Mouse (Mus musculus): ENCODE data around the gene Vgll4. TPM values are rescaled to one million over a fixed set of nuclear protein-coding genes. Genes with fewer than 3 reads are reported as not detected.

Gene Vgll4
- total and polyA plus RNA-seq, 3 experiments: 22.3 to 24.7 (median 23.5) TPM

DNA sequence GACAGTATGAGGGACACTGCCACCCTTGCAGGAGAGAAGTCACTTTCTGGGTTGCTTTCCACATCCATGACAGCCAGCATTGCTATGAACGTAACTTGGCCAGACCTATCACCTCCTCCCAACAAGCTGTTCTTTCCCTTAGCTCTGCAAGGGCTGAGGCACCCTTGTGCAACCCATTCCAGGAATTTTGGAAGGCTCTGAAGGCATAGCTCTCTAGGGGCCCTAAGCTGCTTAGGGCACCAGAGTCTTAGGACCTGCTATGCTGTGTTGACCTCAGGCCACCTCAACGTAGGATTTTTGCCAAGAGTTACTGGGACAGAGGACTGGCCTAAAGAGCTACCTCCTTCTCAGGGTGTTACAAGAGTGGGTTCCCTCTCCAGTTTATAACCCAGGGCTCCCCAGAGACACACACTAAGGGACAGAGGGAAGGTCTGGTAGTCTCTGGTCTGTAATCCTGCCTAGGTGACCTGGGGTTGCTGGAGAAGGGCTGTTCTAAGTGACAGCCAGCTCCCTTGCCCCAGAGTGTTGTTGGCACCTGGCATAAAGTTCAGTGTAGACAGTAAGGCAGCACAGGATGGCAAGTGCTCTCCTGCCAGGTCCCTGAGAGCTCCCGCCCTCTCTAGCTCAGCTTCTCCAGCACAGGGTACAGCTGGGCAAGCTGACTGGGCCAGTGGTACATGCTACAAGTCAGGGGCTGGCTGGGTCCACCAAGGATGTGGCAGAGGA is 111.6 kb downstream of the Vgll4 start:
- no peaks in the 10 kb centered on the region for H3K36me3 ChIP-seq (ENCODE audit: control insufficient read depth, insufficient read depth, low read length)
- intact Hi-C loops (cut with DNase I): no loop called here
- H3K9ac ChIP-seq (ENCODE audit: low read depth, low read length): no peak overlapping the region
- 44% methylated on average over 3 of the region's 3 CpGs for WGBS
- peak overlapping the region; percentile 1; the same call in 1 of the 2 replicates for H3K27ac ChIP-seq
- no peak for TF ChIP-seq EP300 (IDR thresholded peaks at IDR 0.05; ENCODE audit: insufficient read depth, low read depth, low read length)
- TF ChIP-seq CTCF (IDR thresholded peaks at IDR 0.05): no peak
- TF ChIP-seq POLR2A (IDR thresholded peaks at IDR 0.05; ENCODE audit: insufficient read depth, low read depth, low read length): no peak
- H3K27me3 ChIP-seq (ENCODE audit: control insufficient read depth, insufficient read depth, low read length): no peaks in the 10 kb centered on the region
- no peak overlapping the region for H3K4me3 ChIP-seq
- no peaks in the 10 kb centered on the region for H3K79me2 ChIP-seq (replicated peaks; ENCODE audit: control insufficient read depth, insufficient read depth, low read length)
- DNase-seq: peak in 1 of 2 experiments; percentile 42
- H3K4me1 ChIP-seq (ENCODE audit: control insufficient read depth, insufficient read depth, low read length): peaks cover 18% of the 10 kb centered on the region

- Histone ChIP-seq H3K4me3 (no peak overlapping the region), H3K9ac (ENCODE audit: low read depth, low read length) (no peak overlapping the region), H3K27me3 (ENCODE audit: control insufficient read depth, insufficient read depth, low read length) (no peaks in the 10 kb centered on the region), H3K36me3 (ENCODE audit: control insufficient read depth, insufficient read depth, low read length) (no peaks in the 10 kb centered on the region), H3K4me1 (ENCODE audit: control insufficient read depth, insufficient read depth, low read length) (peaks cover 18% of the 10 kb centered on the region), H3K79me2 (replicated peaks; ENCODE audit: control insufficient read depth, insufficient read depth, low read length) (no peaks in the 10 kb centered on the region), H3K27ac (no peak overlapping the region)
- intact Hi-C loops (cut with DNase I): no loop called here
- 83% methylated on average over 4 of the region's 4 CpGs for WGBS
- TF ChIP-seq POLR2A (IDR thresholded peaks at IDR 0.05; ENCODE audit: insufficient read depth, low read depth, low read length) (no peak), EP300 (IDR thresholded peaks at IDR 0.05; ENCODE audit: insufficient read depth, low read depth, low read length) (no peak)
- no peak for DNase-seq
Observed at GRCm38 (mm10) chr6:114856501-114856900, 113.3 kb downstream of the Vgll4 start.

DNA sequence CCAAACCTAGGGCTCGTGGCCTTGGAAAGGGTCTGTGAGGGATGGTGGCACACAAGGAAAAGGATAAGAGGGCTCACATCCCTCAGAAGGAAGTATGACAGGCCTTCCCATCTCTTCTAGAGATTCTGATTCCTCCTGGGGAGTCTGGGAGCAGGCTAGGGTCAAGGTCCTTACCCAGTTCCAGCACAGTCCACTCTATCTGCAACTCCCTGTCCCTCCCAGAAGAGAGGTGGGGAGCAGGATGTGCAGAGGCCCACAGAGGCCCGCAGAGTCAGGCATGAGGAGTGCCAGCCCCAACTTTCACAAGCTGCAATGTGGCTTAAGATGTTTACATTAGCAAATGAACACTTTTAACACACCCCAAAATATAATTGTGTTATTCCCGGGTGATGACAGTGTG is 114.2 kb downstream of the Vgll4 start:
- intact Hi-C loops (cut with DNase I): no loop called here
- Histone ChIP-seq H3K79me2 (replicated peaks; ENCODE audit: control insufficient read depth, insufficient read depth, low read length) (no peaks in the 10 kb centered on the region), H3K4me1 (ENCODE audit: control insufficient read depth, insufficient read depth, low read length) (peaks cover 15% of the 10 kb centered on the region), H3K4me3 (no peak overlapping the region), H3K36me3 (ENCODE audit: control insufficient read depth, insufficient read depth, low read length) (no peaks in the 10 kb centered on the region), H3K9ac (ENCODE audit: low read depth, low read length) (no peak overlapping the region), H3K27ac (no peak overlapping the region), H3K27me3 (ENCODE audit: control insufficient read depth, insufficient read depth, low read length) (no peaks in the 10 kb centered on the region)
- TF ChIP-seq CTCF (IDR thresholded peaks at IDR 0.05) (no peak), EP300 (IDR thresholded peaks at IDR 0.05; ENCODE audit: insufficient read depth, low read depth, low read length) (no peak), POLR2A (IDR thresholded peaks at IDR 0.05; ENCODE audit: insufficient read depth, low read depth, low read length) (no peak)
- 56% methylated on average over 3 of the region's 3 CpGs for WGBS
- no peak for DNase-seq

- intact Hi-C loops (cut with DNase I): no loop called here
- H3K9ac ChIP-seq (ENCODE audit: low read depth, low read length): no peak overlapping the region
- H3K4me3 ChIP-seq: no peak overlapping the region
- TF ChIP-seq EP300 (IDR thresholded peaks at IDR 0.05; ENCODE audit: insufficient read depth, low read depth, low read length): no peak
- no peak for TF ChIP-seq CTCF (IDR thresholded peaks at IDR 0.05)
- TF ChIP-seq POLR2A (IDR thresholded peaks at IDR 0.05; ENCODE audit: insufficient read depth, low read depth, low read length): no peak
- H3K4me1 ChIP-seq (ENCODE audit: control insufficient read depth, insufficient read depth, low read length): peaks cover 15% of the 10 kb centered on the region
- no peaks in the 10 kb centered on the region for H3K79me2 ChIP-seq (replicated peaks; ENCODE audit: control insufficient read depth, insufficient read depth, low read length)
- no peaks in the 10 kb centered on the region for H3K27me3 ChIP-seq (ENCODE audit: control insufficient read depth, insufficient read depth, low read length)
- WGBS: 61% methylated on average over 2 of the region's 2 CpGs
- H3K27ac ChIP-seq: no peak overlapping the region
- no peaks in the 10 kb centered on the region for H3K36me3 ChIP-seq (ENCODE audit: control insufficient read depth, insufficient read depth, low read length)
- DNase-seq: no peak
Observed at GRCm38 (mm10) chr6:114854368-114854767, 115.4 kb downstream of the Vgll4 start.

- DNase-seq: no peak
- Histone ChIP-seq H3K36me3 (ENCODE audit: control insufficient read depth, insufficient read depth, low read length) (no peaks in the 10 kb centered on the region), H3K27me3 (ENCODE audit: control insufficient read depth, insufficient read depth, low read length) (no peaks in the 10 kb centered on the region), H3K4me1 (ENCODE audit: control insufficient read depth, insufficient read depth, low read length) (peaks cover 2% of the 10 kb centered on the region), H3K27ac (no peak overlapping the region), H3K79me2 (replicated peaks; ENCODE audit: control insufficient read depth, insufficient read depth, low read length) (no peaks in the 10 kb centered on the region), H3K4me3 (no peak overlapping the region), H3K9ac (ENCODE audit: low read depth, low read length) (no peak overlapping the region)
- 76% methylated on average over 3 of the region's 3 CpGs for WGBS
- intact Hi-C loops (cut with DNase I): no loop called here
- TF ChIP-seq CTCF (IDR thresholded peaks at IDR 0.05): no peak
- no peak for TF ChIP-seq EP300 (IDR thresholded peaks at IDR 0.05; ENCODE audit: insufficient read depth, low read depth, low read length)
- TF ChIP-seq POLR2A (IDR thresholded peaks at IDR 0.05; ENCODE audit: insufficient read depth, low read depth, low read length): no peak
Observed at GRCm38 (mm10) chr6:114852739-114853138, 117.1 kb downstream of the Vgll4 start.

GRCm38 (mm10) chr6:114851688-114852087 is 118.1 kb downstream of the Vgll4 start:
- no peaks in the 10 kb centered on the region for H3K27me3 ChIP-seq (ENCODE audit: control insufficient read depth, insufficient read depth, low read length)
- no peaks in the 10 kb centered on the region for H3K79me2 ChIP-seq (replicated peaks; ENCODE audit: control insufficient read depth, insufficient read depth, low read length)
- H3K4me3 ChIP-seq: no peak overlapping the region
- H3K27ac ChIP-seq: no peak overlapping the region
- DNase-seq: no peak
- H3K4me1 ChIP-seq (ENCODE audit: control insufficient read depth, insufficient read depth, low read length): peaks cover 1% of the 10 kb centered on the region; the same call in 1 of the 2 replicates
- TF ChIP-seq CTCF (IDR thresholded peaks at IDR 0.05): no peak
- no peak for TF ChIP-seq POLR2A (IDR thresholded peaks at IDR 0.05; ENCODE audit: insufficient read depth, low read depth, low read length)
- no peak for TF ChIP-seq EP300 (IDR thresholded peaks at IDR 0.05; ENCODE audit: insufficient read depth, low read depth, low read length)
- no peak overlapping the region for H3K9ac ChIP-seq (ENCODE audit: low read depth, low read length)
- WGBS: 79% methylated on average over 7 of the region's 7 CpGs
- intact Hi-C loops (cut with DNase I): no loop called here
- no peaks in the 10 kb centered on the region for H3K36me3 ChIP-seq (ENCODE audit: control insufficient read depth, insufficient read depth, low read length)

Measured in heart, adult 2 months (tissue).